Mouse (Mus musculus) urinary bladder, adult 2 months (tissue): ENCODE measurements around the gene Maats1. TPM values are rescaled to one million over a fixed set of nuclear protein-coding genes. Genes with fewer than 3 reads are reported as not detected.

Source experiments
- DNase-seq: peaks from one replicate; pipeline ENCODE4 v3.0.0; 2022; ENCODE audit warnings: low spot score
- polyA plus RNA-seq: library from polyadenylated mRNA; depleted of rRNA; stranded (reverse); fragments of >200 nt; gene quantifications from 2 replicates; pipeline ENCODE4 v1.2.3, GENCODE M21; 2012

Gene Maats1
- polyA plus RNA-seq, 1 experiment = 0.07 TPM

- no peak for DNase-seq
Observed at GRCm38 (mm10) chr16:38370633-38371374, 28.9 kb upstream of the Maats1 start.

GRCm38 (mm10) chr16:38369992-38370484 lies 28.1 kb upstream of the Maats1 start:
- DNase-seq = no peak

GRCm38 (mm10) chr16:38369431-38369830 lies 27.5 kb upstream of the Maats1 start:
- no peak for DNase-seq

GRCm38 (mm10) chr16:38369000-38369399 lies 27.1 kb upstream of the Maats1 start:
- DNase-seq = no peak

- no peak for DNase-seq
Observed at GRCm38 (mm10) chr16:38368336-38368735, 26.4 kb upstream of the Maats1 start.

- no peak for DNase-seq
Observed at GRCm38 (mm10) chr16:38366231-38366630, 24.3 kb upstream of the Maats1 start.

- no peak for DNase-seq
Observed at GRCm38 (mm10) chr16:38365390-38365789, 23.4 kb upstream of the Maats1 start.

GRCm38 (mm10) chr16:38363657-38364056 lies 21.7 kb upstream of the Maats1 start:
- no peak for DNase-seq

- DNase-seq = no peak
Observed at GRCm38 (mm10) chr16:38363256-38363595, 21.3 kb upstream of the Maats1 start.

GRCm38 (mm10) chr16:38362493-38363255 lies 20.7 kb upstream of the Maats1 start:
- DNase-seq = no peak

- no peak for DNase-seq
Observed at GRCm38 (mm10) chr16:38361933-38362332, 20.0 kb upstream of the Maats1 start, which contains the start of gene Popdc2. Gene Popdc2 (plus strand): TSS chr16:38362209.

GRCm38 (mm10) chr16:38360317-38360716 lies 18.4 kb upstream of the Maats1 start:
- no peak for DNase-seq

- DNase-seq = no peak
Observed at GRCm38 (mm10) chr16:38359857-38360256, 17.9 kb upstream of the Maats1 start.

GRCm38 (mm10) chr16:38359241-38359640 lies 17.3 kb upstream of the Maats1 start:
- no peak for DNase-seq

GRCm38 (mm10) chr16:38358256-38358812 lies 16.4 kb upstream of the Maats1 start:
- DNase-seq = no peak

GRCm38 (mm10) chr16:38354185-38354913 lies 12.4 kb upstream of the Maats1 start:
- DNase-seq = no peak

GRCm38 (mm10) chr16:38353642-38354041 lies 11.7 kb upstream of the Maats1 start:
- no peak for DNase-seq

- no peak for DNase-seq
Observed at GRCm38 (mm10) chr16:38352851-38353250, 10.9 kb upstream of the Maats1 start.

GRCm38 (mm10) chr16:38352031-38352430 lies 10.1 kb upstream of the Maats1 start:
- DNase-seq = no peak

- DNase-seq = no peak
Observed at GRCm38 (mm10) chr16:38350939-38351338, 9.0 kb upstream of the Maats1 start.

GRCm38 (mm10) chr16:38350361-38350855 lies 8.5 kb upstream of the Maats1 start:
- no peak for DNase-seq

- DNase-seq = no peak
Observed at GRCm38 (mm10) chr16:38349881-38350280, 7.9 kb upstream of the Maats1 start.
